Mouse (Mus musculus): ENCODE measurements around the gene Flvcr1. TPM values are rescaled to one million over a fixed set of nuclear protein-coding genes. Genes with fewer than 3 reads are reported as not detected.

The Flvcr1 gene
- polyA plus RNA-seq, 1 experiment, result 18.3 TPM

- no peak for DNase-seq (ENCODE audit: low spot score)
These were observed 45.5 kb downstream of the Flvcr1 start for GRCm38 (mm10) chr1:190980470-190980869.

- DNase-seq (ENCODE audit: low spot score), result peak; percentile 54
These were observed 46.8 kb downstream of the Flvcr1 start, which contains the start of gene Vash2 for GRCm38 (mm10) chr1:190979100-190979563. Gene Vash2 (minus strand): TSS chr1:190979296.

- no peak for DNase-seq (ENCODE audit: low spot score)
These were observed 47.4 kb downstream of the Flvcr1 start for GRCm38 (mm10) chr1:190978511-190979073.

- DNase-seq (ENCODE audit: low spot score), result no peak
These were observed 48.0 kb downstream of the Flvcr1 start for GRCm38 (mm10) chr1:190978001-190978400.

GRCm38 (mm10) chr1:190976887-190977573 is 48.9 kb downstream of the Flvcr1 start:
- DNase-seq (ENCODE audit: low spot score), result no peak

GRCm38 (mm10) chr1:190974833-190975232 is 51.1 kb downstream of the Flvcr1 start:
- DNase-seq (ENCODE audit: low spot score), result no peak

GRCm38 (mm10) chr1:190974191-190974590 is 51.8 kb downstream of the Flvcr1 start:
- no peak for DNase-seq (ENCODE audit: low spot score)

GRCm38 (mm10) chr1:190972612-190973192 is 53.3 kb downstream of the Flvcr1 start:
- DNase-seq (ENCODE audit: low spot score), result no peak

GRCm38 (mm10) chr1:190971708-190972610 is 54.0 kb downstream of the Flvcr1 start:
- no peak for DNase-seq (ENCODE audit: low spot score)

GRCm38 (mm10) chr1:190968010-190968409 is 57.9 kb downstream of the Flvcr1 start:
- no peak for DNase-seq (ENCODE audit: low spot score)

GRCm38 (mm10) chr1:190964992-190965780 is 60.8 kb downstream of the Flvcr1 start:
- no peak for DNase-seq (ENCODE audit: low spot score)

GRCm38 (mm10) chr1:190962760-190963159 is 63.2 kb downstream of the Flvcr1 start:
- DNase-seq (ENCODE audit: low spot score), result no peak

GRCm38 (mm10) chr1:190958821-190959220 is 67.1 kb downstream of the Flvcr1 start:
- DNase-seq (ENCODE audit: low spot score), result no peak

Other genes with a start within 250 kb of the Flvcr1 start
- gene Rps6kc1, start 114.4 kb downstream of the Flvcr1 start, polyA plus RNA-seq (2012; rRNA removed), result 9.5 and 13.8 TPM in 2 replicates
- gene Angel2, start 101.0 kb downstream of the Flvcr1 start, polyA plus RNA-seq (2012; rRNA removed), result 45.3 and 50.5 TPM in 2 replicates
- gene Vash2, start 46.9 kb downstream of the Flvcr1 start, polyA plus RNA-seq (2012; rRNA removed), result 0.56 and 0.88 TPM in 2 replicates
- gene Spata45, start 10.5 kb upstream of the Flvcr1 start, polyA plus RNA-seq (2012; rRNA removed), result not detected in 2 replicates
- gene Tatdn3, start 36.8 kb upstream of the Flvcr1 start, polyA plus RNA-seq (2012; rRNA removed), result 32.4 and 36.2 TPM in 2 replicates
- gene Nsl1, start 36.9 kb upstream of the Flvcr1 start, polyA plus RNA-seq (2012; rRNA removed), result 0.80 and 1.3 TPM in 2 replicates
- gene Batf3, start 71.7 kb upstream of the Flvcr1 start, polyA plus RNA-seq (2012; rRNA removed), result 4.5 and 4.7 TPM in 2 replicates
- not detected in 2 replicates for gene Fam71a, start 138.7 kb upstream of the Flvcr1 start, polyA plus RNA-seq (2012; rRNA removed)
- gene Atf3, start 191.9 kb upstream of the Flvcr1 start, polyA plus RNA-seq (2012; rRNA removed), result 4.6 and 9.8 TPM in 2 replicates

Measured in urinary bladder, adult 2 months (tissue).